Mouse (Mus musculus): ENCODE measurements around the gene Gmip. TPM values are rescaled to one million over a fixed set of nuclear protein-coding genes. Genes with fewer than 3 reads are reported as not detected.

Gmip gene
- total RNA-seq, 2 experiments from 2014 or later: 4.5 to 4.6 TPM

GRCm38 (mm10) chr8:69850926-69851506 is 42.5 kb downstream of the Gmip start:
- no peak for DNase-seq
- intact Hi-C loops (cut with DNase I): no loop called here

GRCm38 (mm10) chr8:69853869-69854268 is 45.4 kb downstream of the Gmip start:
- intact Hi-C loops (cut with DNase I): no loop called here
- no peak for DNase-seq

- intact Hi-C loops (cut with DNase I): no loop called here
- DNase-seq: no peak
Observed at GRCm38 (mm10) chr8:69860807-69861206, 52.3 kb downstream of the Gmip start.

- intact Hi-C loops (cut with DNase I): no loop called here
- no peak for DNase-seq
Observed at GRCm38 (mm10) chr8:69861251-69861650, 52.8 kb downstream of the Gmip start.

GRCm38 (mm10) chr8:69863387-69864020 is 55.0 kb downstream of the Gmip start:
- no peak for DNase-seq
- intact Hi-C loops (cut with DNase I): no loop called here

GRCm38 (mm10) chr8:69864180-69864579 is 55.7 kb downstream of the Gmip start:
- no peak for DNase-seq
- intact Hi-C loops (cut with DNase I): no loop called here

GRCm38 (mm10) chr8:69867696-69868326 is 59.3 kb downstream of the Gmip start:
- intact Hi-C loops (cut with DNase I): no loop called here
- DNase-seq: no peak

GRCm38 (mm10) chr8:69870003-69870765 is 61.7 kb downstream of the Gmip start:
- intact Hi-C loops (cut with DNase I): loop anchor here (5.0 kb wide), 1 partner anchor 47 kb away; no protein-coding TSS in a partner anchor
- DNase-seq: no peak

GRCm38 (mm10) chr8:69870907-69871306 is 62.4 kb downstream of the Gmip start:
- intact Hi-C loops (cut with DNase I): loop anchor here (5.0 kb wide), 1 partner anchor 46 kb away; no protein-coding TSS in a partner anchor
- DNase-seq: no peak

Other genes with a start within 250 kb of the Gmip start
- 1 to 10 TPM; 8.2 to 8.6 TPM for gene Zfp868, start 183.1 kb upstream of the Gmip start, total RNA-seq (2021)
- 1 to 10 TPM; 1.3 to 1.9 TPM for gene Zfp964, start 154.2 kb upstream of the Gmip start, total RNA-seq (2021)
- gene Zfp869, start 98.0 kb upstream of the Gmip start, total RNA-seq (2021): 10 to 100 TPM; 12.7 to 13.5 TPM
- gene Zfp963, start 58.7 kb upstream of the Gmip start, total RNA-seq (2021): 1 to 10 TPM; 3.3 to 3.9 TPM
- gene Gm20422, start 33.8 kb upstream of the Gmip start, total RNA-seq (2021): 1 to 10 TPM; 1.9 to 2.2 TPM
- gene Atp13a1, start 17.5 kb upstream of the Gmip start, total RNA-seq (2021): 10 to 100 TPM; 17.8 to 19.3 TPM
- gene Zfp866, start 17.5 kb upstream of the Gmip start, total RNA-seq (2021): 10 to 100 TPM; 19.5 to 19.8 TPM
- under 1 TPM; 0.45 to 0.59 TPM for gene Lpar2, start 13.8 kb downstream of the Gmip start, total RNA-seq (2021)
- under 1 TPM in 1 of 2 experiments, not detected in 1; 0.41 TPM for gene Pbx4, start 23.8 kb downstream of the Gmip start, total RNA-seq (2021)
- 1 to 10 TPM; 1.7 TPM for gene Cilp2, start 79.0 kb downstream of the Gmip start, total RNA-seq (2021)
- gene Tssk6, start 93.5 kb downstream of the Gmip start, total RNA-seq (2021): not detected
- 100 to 1,000 TPM; 404 to 405 TPM for gene Ndufa13, start 93.9 kb downstream of the Gmip start, total RNA-seq (2021)
- gene Yjefn3, start 94.0 kb downstream of the Gmip start, total RNA-seq (2021): 10 to 100 TPM; 10.4 to 10.7 TPM
- gene Gatad2a, start 187.7 kb downstream of the Gmip start, total RNA-seq (2021): 10 to 100 TPM; 41.7 to 41.9 TPM
- gene Mau2, start 234.1 kb downstream of the Gmip start, total RNA-seq (2021): 10 to 100 TPM; 39.3 to 40.3 TPM
- gene Sugp1, start 234.1 kb downstream of the Gmip start, total RNA-seq (2021): 10 to 100 TPM; 19.1 to 19.4 TPM